Comparison of ENCODE assay signal across 12 mouse cellular contexts in the genomic region with DNA sequence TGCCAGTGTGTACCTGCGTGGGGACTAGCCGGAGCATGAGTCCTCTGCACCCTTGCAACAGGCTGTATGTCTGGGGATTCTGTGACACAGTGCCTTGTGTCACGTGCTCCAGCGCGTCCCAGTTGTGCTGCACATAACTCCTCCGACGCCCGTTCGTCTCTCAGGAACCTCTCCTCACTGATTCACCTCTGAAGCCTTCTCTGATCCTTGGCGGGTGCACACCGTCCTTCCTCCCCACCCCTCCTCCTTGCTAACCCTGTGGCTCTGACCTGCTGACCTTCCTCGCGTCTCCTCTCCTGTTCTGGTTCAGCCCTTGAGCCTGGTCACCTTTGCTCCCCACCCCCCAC. TPM values are rescaled to one million over a fixed set of nuclear protein-coding genes. Genes with fewer than 3 reads are reported as not detected.
DNase-seq lines count a peak whose midpoint lies in the region; ATAC-seq lines count a peak whose summit lies in the region.
"Had no signal": no experiment of that assay in that cellular context is flagged by ENCODE, and none has a peak within 500 bp of the region (broad histone marks: within the 10 kb centered on the region; RNA-seq: fewer than 3 reads in every experiment).

No protein-coding gene starts in this region.

- H3K4me2 ChIP-seq in stomach, embryonic 15.5 days = no peak overlapping the region; the same call in 1 of the 2 replicates
- H3K4me2 ChIP-seq: embryonic facial prominence, embryonic 12.5 days; limb, embryonic 12.5 days had no signal

- H3K36me3 ChIP-seq in stomach, embryonic 15.5 days = no peaks in the 10 kb centered on the region
- H3K36me3 ChIP-seq: embryonic facial prominence, embryonic 12.5 days; limb, embryonic 12.5 days had no signal

- H3K4me3 ChIP-seq in stomach, embryonic 15.5 days (replicated peaks) = no peak overlapping the region
- H3K4me3 ChIP-seq: embryonic facial prominence, embryonic 12.5 days; limb, embryonic 12.5 days; megakaryocyte, embryonic 14.5 days had no signal

- H3K27me3 ChIP-seq in stomach, embryonic 15.5 days (replicated peaks) = no peaks in the 10 kb centered on the region
- H3K27me3 ChIP-seq: megakaryocyte, embryonic 14.5 days had no signal

- H3K27ac ChIP-seq in stomach, embryonic 15.5 days = peak overlapping the region; percentile 90
- H3K27ac ChIP-seq: embryonic facial prominence, embryonic 12.5 days; limb, embryonic 12.5 days had no signal

- peak; percentile 1 for DNase-seq in right cerebral cortex, postnatal 25 days
- no peak for DNase-seq in right cerebral cortex, postnatal 14 days
- peak; percentile 73 for DNase-seq in kidney, adult 11 months
- peak; percentile 74 to 84 for DNase-seq in kidney, postnatal 36 days
- DNase-seq in Muller cell, postnatal 12 days (ENCODE audit: inconsistent ontology term) = no peak
- no peak for DNase-seq in left cerebral cortex, adult 18-20 months (ENCODE audit: low spot score in 2 of 2)
- DNase-seq: forebrain, postnatal 0 days had no signal

- H3K9ac ChIP-seq in stomach, embryonic 15.5 days = no peak overlapping the region
- H3K9ac ChIP-seq: embryonic facial prominence, embryonic 12.5 days; forebrain, postnatal 0 days; limb, embryonic 12.5 days had no signal

- ATAC-seq in stomach, embryonic 15.5 days (ENCODE audit: insufficient read depth, low FRiP score, low read depth) = no peak
- ATAC-seq in erythroid progenitor cell, adult 5-6 weeks (replicated peaks; ENCODE audit: low FRiP score, poor library complexity, severe bottlenecking) = no peak
- ATAC-seq: forebrain, postnatal 0 days had no signal

- H3K9me3 ChIP-seq in stomach, embryonic 15.5 days = no peaks in the 10 kb centered on the region
- H3K9me3 ChIP-seq: embryonic facial prominence, embryonic 12.5 days; limb, embryonic 12.5 days; megakaryocyte, embryonic 14.5 days had no signal

- WGBS in stomach, embryonic 15.5 days = 47% methylated on average over 13 of the region's 13 CpGs

- peaks cover 36% of the 10 kb centered on the region for H3K4me1 ChIP-seq in stomach, embryonic 15.5 days

RNA-seq across cellular contexts. Expression of a gene that starts 31.5 kb away (rescaled TPM):
- polyA plus RNA-seq in stomach, embryonic 15.5 days (2015; fragmentation: Nextera tagmentation; extraction: Ambion mirVana) = 24.6 and 25.7 TPM in 2 replicates
- 10 to 100 TPM; 24.8 to 25.1 TPM for total RNA-seq in left cerebral cortex, adult 18-20 months (2021)
- total RNA-seq in erythroid progenitor cell, adult 5-6 weeks (2015; ENCODE audit: low replicate concordance) = 38.2 and 62.0 TPM in 2 replicates
- 21.8 and 22.3 TPM in 2 replicates for total RNA-seq in erythroid progenitor cell, adult 5-6 weeks (2017; ENCODE audit: low replicate concordance)

Comparison
In these comparisons a context has a peak if more than half of its experiments do, and no peak if none do; other contexts are left out.
1. DNase-seq: peak in right cerebral cortex, postnatal 25 days (single experiment), kidney, adult 11 months (single experiment) and kidney, postnatal 36 days (2 of 2); none in right cerebral cortex, postnatal 14 days (single experiment), Muller cell, postnatal 12 days (single experiment) and left cerebral cortex, adult 18-20 months (0 of 2).